Mouse (Mus musculus): ENCODE results near the gene Olfr46. TPM values are rescaled to one million over a fixed set of nuclear protein-coding genes. Genes with fewer than 3 reads are reported as not detected.

The Olfr46 gene
- not detected for polyA plus RNA-seq (2015; fragmentation: Illumina TruSeq; extraction: RNeasy Lipid Tissue Mini Kit (QIAGEN cat#74804); ENCODE audit: insufficient read depth, low read depth, low replicate concordance)

DNA sequence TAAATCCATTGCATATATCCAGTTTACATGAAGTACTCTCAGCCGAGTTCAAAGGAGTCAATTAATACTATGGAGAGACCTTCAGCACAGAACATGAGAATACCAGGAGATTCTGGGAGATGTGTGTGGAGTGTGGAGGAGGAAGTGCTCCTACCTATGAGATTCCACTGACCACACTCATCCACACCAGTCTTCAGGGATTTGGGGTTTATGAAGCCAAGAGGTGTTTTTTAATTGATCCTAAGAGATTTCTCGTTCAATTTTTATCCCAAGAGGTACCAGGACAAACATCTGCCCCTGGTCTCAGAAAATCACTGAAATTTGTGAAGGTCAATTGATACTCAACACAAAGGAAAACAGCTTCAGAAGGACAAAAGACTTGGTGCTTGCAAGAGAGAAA lies at the start of gene Olfr46:
Gene Olfr46, plus strand, starts transcription at position 301 of the 400 bp plus-strand sequence.

DNA sequence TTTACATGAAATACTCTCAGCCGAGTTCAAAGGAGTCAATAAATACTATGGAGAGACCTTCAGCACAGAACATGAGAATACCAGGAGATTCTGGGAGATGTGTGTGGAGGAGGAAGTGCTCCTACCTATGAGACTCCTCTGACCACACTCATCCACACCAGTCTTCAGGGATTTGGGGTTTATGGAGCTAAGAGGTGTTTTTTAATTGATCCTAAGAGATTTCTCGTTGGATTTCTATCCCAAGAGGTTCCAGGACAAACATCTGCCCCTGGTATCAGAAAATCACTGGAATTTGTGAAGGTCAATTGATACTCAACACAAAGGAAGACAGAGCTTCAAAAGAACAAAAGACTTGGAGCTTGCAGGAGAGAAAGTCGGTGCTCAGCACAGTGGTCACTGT lies 33.5 kb upstream of the Olfr46 start, which contains the start of gene Olfr538:
Gene Olfr538, plus strand, starts transcription at position 301 of the 400 bp plus-strand sequence.

GRCm38 (mm10) chr7:140628670-140629069 lies 27.6 kb downstream of the Olfr46 start, which contains the start of gene Olfr61:
TSS of gene Olfr61 (plus strand) at chr7:140628970.

GRCm38 (mm10) chr7:140646152-140646551 lies 45.1 kb downstream of the Olfr46 start, which contains the start of gene Olfr53:
TSS of gene Olfr53 (plus strand) at chr7:140646452.

DNA sequence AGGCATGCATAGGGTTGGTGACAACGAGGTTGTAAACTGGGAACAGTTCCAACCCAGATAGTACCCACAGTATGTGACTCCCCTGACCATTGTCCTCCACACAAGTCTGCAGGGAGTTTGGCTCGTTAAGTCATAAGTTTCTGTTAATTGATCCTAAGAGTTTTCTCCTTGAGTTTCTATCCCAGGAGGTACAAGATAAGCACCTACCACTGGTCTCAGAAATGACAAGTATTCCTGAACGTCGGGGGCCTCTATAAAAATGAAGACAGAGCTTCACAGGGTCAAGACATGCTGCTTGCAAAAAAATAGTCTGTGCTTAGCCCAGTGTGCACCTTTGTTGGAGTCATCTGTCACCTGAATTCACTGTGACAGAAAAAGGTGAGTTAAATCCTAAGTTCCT lies 58.6 kb downstream of the Olfr46 start, which contains the start of gene Olfr539:
Gene Olfr539, plus strand, starts transcription at position 301 of the 400 bp plus-strand sequence.

Other genes with a start within 250 kb of the Olfr46 start
- gene Olfr60, start 239.6 kb upstream of the Olfr46 start, polyA plus RNA-seq (2015; fragmentation: Illumina TruSeq; extraction: RNeasy Lipid Tissue Mini Kit (QIAGEN cat#74804); ENCODE audit: insufficient read depth, low read depth, low replicate concordance): not detected
- gene Olfr530, start 224.9 kb upstream of the Olfr46 start, polyA plus RNA-seq (2015; fragmentation: Illumina TruSeq; extraction: RNeasy Lipid Tissue Mini Kit (QIAGEN cat#74804); ENCODE audit: insufficient read depth, low read depth, low replicate concordance): not detected
- gene Olfr531, start 198.4 kb upstream of the Olfr46 start, polyA plus RNA-seq (2015; fragmentation: Illumina TruSeq; extraction: RNeasy Lipid Tissue Mini Kit (QIAGEN cat#74804); ENCODE audit: insufficient read depth, low read depth, low replicate concordance): not detected
- gene Olfr532, start 179.6 kb upstream of the Olfr46 start, polyA plus RNA-seq (2015; fragmentation: Illumina TruSeq; extraction: RNeasy Lipid Tissue Mini Kit (QIAGEN cat#74804); ENCODE audit: insufficient read depth, low read depth, low replicate concordance): not detected
- gene Olfr533, start 137.9 kb upstream of the Olfr46 start, polyA plus RNA-seq (2015; fragmentation: Illumina TruSeq; extraction: RNeasy Lipid Tissue Mini Kit (QIAGEN cat#74804); ENCODE audit: insufficient read depth, low read depth, low replicate concordance): not detected
- gene Olfr535, start 117.1 kb upstream of the Olfr46 start, polyA plus RNA-seq (2015; fragmentation: Illumina TruSeq; extraction: RNeasy Lipid Tissue Mini Kit (QIAGEN cat#74804); ENCODE audit: insufficient read depth, low read depth, low replicate concordance): not detected
- gene Olfr536, start 93.9 kb upstream of the Olfr46 start, polyA plus RNA-seq (2015; fragmentation: Illumina TruSeq; extraction: RNeasy Lipid Tissue Mini Kit (QIAGEN cat#74804); ENCODE audit: insufficient read depth, low read depth, low replicate concordance): not detected
- not detected for gene Olfr538, start 33.4 kb upstream of the Olfr46 start, polyA plus RNA-seq (2015; fragmentation: Illumina TruSeq; extraction: RNeasy Lipid Tissue Mini Kit (QIAGEN cat#74804); ENCODE audit: insufficient read depth, low read depth, low replicate concordance)
- gene Olfr61, start 27.7 kb downstream of the Olfr46 start, polyA plus RNA-seq (2015; fragmentation: Illumina TruSeq; extraction: RNeasy Lipid Tissue Mini Kit (QIAGEN cat#74804); ENCODE audit: insufficient read depth, low read depth, low replicate concordance): not detected
- not detected for gene Olfr53, start 45.2 kb downstream of the Olfr46 start, polyA plus RNA-seq (2015; fragmentation: Illumina TruSeq; extraction: RNeasy Lipid Tissue Mini Kit (QIAGEN cat#74804); ENCODE audit: insufficient read depth, low read depth, low replicate concordance)
- gene Olfr539, start 58.7 kb downstream of the Olfr46 start, polyA plus RNA-seq (2015; fragmentation: Illumina TruSeq; extraction: RNeasy Lipid Tissue Mini Kit (QIAGEN cat#74804); ENCODE audit: insufficient read depth, low read depth, low replicate concordance): not detected
- not detected for gene Olfr45, start 80.7 kb downstream of the Olfr46 start, polyA plus RNA-seq (2015; fragmentation: Illumina TruSeq; extraction: RNeasy Lipid Tissue Mini Kit (QIAGEN cat#74804); ENCODE audit: insufficient read depth, low read depth, low replicate concordance)
- gene Olfr541, start 96.0 kb downstream of the Olfr46 start, polyA plus RNA-seq (2015; fragmentation: Illumina TruSeq; extraction: RNeasy Lipid Tissue Mini Kit (QIAGEN cat#74804); ENCODE audit: insufficient read depth, low read depth, low replicate concordance): not detected
- gene Cyp2e1, start 162.5 kb downstream of the Olfr46 start, polyA plus RNA-seq (2015; fragmentation: Illumina TruSeq; extraction: RNeasy Lipid Tissue Mini Kit (QIAGEN cat#74804); ENCODE audit: insufficient read depth, low read depth, low replicate concordance): 33.7 TPM
- not detected for gene Syce1, start 186.6 kb downstream of the Olfr46 start, polyA plus RNA-seq (2015; fragmentation: Illumina TruSeq; extraction: RNeasy Lipid Tissue Mini Kit (QIAGEN cat#74804); ENCODE audit: insufficient read depth, low read depth, low replicate concordance)
- 0.20 TPM for gene Zfp941, start 220.9 kb downstream of the Olfr46 start, polyA plus RNA-seq (2015; fragmentation: Illumina TruSeq; extraction: RNeasy Lipid Tissue Mini Kit (QIAGEN cat#74804); ENCODE audit: insufficient read depth, low read depth, low replicate concordance)
- gene Urah, start 233.7 kb downstream of the Olfr46 start, polyA plus RNA-seq (2015; fragmentation: Illumina TruSeq; extraction: RNeasy Lipid Tissue Mini Kit (QIAGEN cat#74804); ENCODE audit: insufficient read depth, low read depth, low replicate concordance): 11.2 TPM
- gene Scgb1c1, start 244.3 kb downstream of the Olfr46 start, polyA plus RNA-seq (2015; fragmentation: Illumina TruSeq; extraction: RNeasy Lipid Tissue Mini Kit (QIAGEN cat#74804); ENCODE audit: insufficient read depth, low read depth, low replicate concordance): not detected
- not detected for gene Odf3, start 246.5 kb downstream of the Olfr46 start, polyA plus RNA-seq (2015; fragmentation: Illumina TruSeq; extraction: RNeasy Lipid Tissue Mini Kit (QIAGEN cat#74804); ENCODE audit: insufficient read depth, low read depth, low replicate concordance)